Mouse (Mus musculus) CH12.LX (cell line): ENCODE data around the gene Ugt1a6a.

Source experiments
- CTCF ChIP-seq, 2 experiments: IDR thresholded peaks in 1 of 2; conservative IDR thresholded peaks in 1 of 2; 2 replicates each; pipeline ENCODE4 v1.5.1; 2011 to 2012; ENCODE audit warnings: low read depth in 2 of 2, low read length in 2 of 2, improper control_type of control experiment in 1 of 2, inconsistent platforms in 1 of 2, mild to moderate bottlenecking in 1 of 2, moderate library complexity in 1 of 2
- EP300 ChIP-seq: IDR thresholded peaks from 2 replicates; pipeline ENCODE4 v1.6.1; 2011; ENCODE audit warnings: low read length, improper control_type of control experiment
- JUN ChIP-seq: IDR thresholded peaks from 2 replicates; pipeline ENCODE4 v1.6.1; 2011; ENCODE audit warnings: low read depth, mild to moderate bottlenecking, low read length, improper control_type of control experiment, moderate library complexity; ENCODE audit not compliant: insufficient read depth
- MAFK ChIP-seq: IDR thresholded peaks from 2 replicates; pipeline ENCODE4 v1.6.1; 2011; ENCODE audit warnings: low read length, improper control_type of control experiment; ENCODE audit not compliant: insufficient replicate concordance
- MAX ChIP-seq: IDR thresholded peaks from 2 replicates; pipeline ENCODE4 v1.6.1; 2011; ENCODE audit warnings: low read length, improper control_type of control experiment
- MAZ ChIP-seq: IDR thresholded peaks from 2 replicates; pipeline ENCODE4 v1.6.1; 2012; ENCODE audit warnings: low read depth, mild to moderate bottlenecking, inconsistent platforms, low read length, improper control_type of control experiment, moderate library complexity
- MYC ChIP-seq: IDR thresholded peaks from 2 replicates; pipeline ENCODE4 v1.6.1; 2011; ENCODE audit warnings: low read depth, mild to moderate bottlenecking, improper control_type of control experiment, low read length
- NELFE ChIP-seq: IDR thresholded peaks from 2 replicates; pipeline ENCODE4 v1.6.1; 2011; ENCODE audit warnings: low read depth, low read length, improper control_type of control experiment
- POLR2A ChIP-seq: IDR thresholded peaks from 2 replicates; pipeline ENCODE4 v1.6.1; 2011; ENCODE audit warnings: low read depth, mild to moderate bottlenecking, improper control_type of control experiment, low read length
- POLR2AphosphoS2 ChIP-seq: IDR thresholded peaks from 2 replicates; pipeline ENCODE4 v1.6.1; 2011; ENCODE audit warnings: low read depth, low read length, improper control_type of control experiment
- RCOR1 ChIP-seq: conservative IDR thresholded peaks from 2 replicates; pipeline ENCODE4 v1.6.1; 2012; ENCODE audit warnings: low read depth, mild to moderate bottlenecking, inconsistent platforms, low read length, improper control_type of control experiment
- SMC3 ChIP-seq: IDR thresholded peaks from 2 replicates; pipeline ENCODE4 v1.6.1; 2011; ENCODE audit warnings: low read depth, low read length, improper control_type of control experiment
- TBP ChIP-seq: conservative IDR thresholded peaks from 2 replicates; pipeline ENCODE4 v1.6.1; 2011; ENCODE audit warnings: low read depth, low read length, improper control_type of control experiment
- USF2 ChIP-seq: conservative IDR thresholded peaks from 2 replicates; pipeline ENCODE4 v1.6.1; 2011; ENCODE audit warnings: low read depth, low read length, improper control_type of control experiment

DNA sequence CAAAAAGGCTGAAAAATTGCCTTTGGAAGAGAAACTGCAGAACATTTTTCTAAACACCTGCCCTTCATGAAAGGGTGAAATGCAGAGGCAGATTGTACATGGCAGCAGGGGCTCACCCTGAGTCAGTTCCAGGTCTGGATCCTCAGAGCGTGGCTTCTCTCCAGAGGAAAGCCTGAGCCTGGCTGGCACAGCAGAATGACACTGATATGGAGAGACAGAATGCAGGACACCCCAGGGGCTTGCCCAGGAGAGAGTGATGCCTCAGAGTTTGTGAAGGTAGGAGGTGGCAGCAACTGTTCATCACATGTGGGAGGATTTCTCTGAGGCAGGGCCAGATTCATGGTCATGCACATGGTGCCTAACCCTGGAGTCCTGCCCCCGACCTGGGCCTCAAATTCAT, 65.4 kb downstream of the Ugt1a6a start:
- TF ChIP-seq POLR2AphosphoS2 (no peak), MAZ (no peak), EP300 (no peak), JUN (no peak), RCOR1 (no peak), CTCF (conservative IDR thresholded peaks at IDR 0.05 in 1 of 2, IDR thresholded peaks at IDR 0.05 in 1 of 2; ENCODE audit: low read depth in 2 of 2, low read length in 2 of 2) (no peak), USF2 (no peak), POLR2A (no peak), MYC (no peak), NELFE (no peak), SMC3 (no peak), MAX (no peak), MAFK (no peak), TBP (no peak)
